Mouse (Mus musculus) stomach, postnatal 0 days (tissue): ENCODE results near the gene Plekha7. TPM values are rescaled to one million over a fixed set of nuclear protein-coding genes. Genes with fewer than 3 reads are reported as not detected.

ENCODE experiments used
- ATAC-seq: fragments of 200-750 bp; cut with Nextera tagmentation; 2 replicates; pipeline ENCODE4 v1.8.0; 2017; ENCODE audit not compliant: low FRiP score, low TSS enrichment
- DNase-seq: peaks from one replicate; pipeline ENCODE4 v3.0.0-alpha.2; 2016; ENCODE audit warnings: low spot score
- H3K27ac ChIP-seq: fragments of 300-500 bp; sonication (generic); replicated peaks from 2 replicates; pipeline ENCODE4 v1.5.1; 2014; ENCODE audit warnings: mild to moderate bottlenecking, control low read depth
- H3K27me3 ChIP-seq: fragments of 300-500 bp; sonication (generic); 2 replicates; pipeline ENCODE4 v1.6.1; 2014; ENCODE audit warnings: low read length; ENCODE audit not compliant: control insufficient read depth, insufficient read depth
- H3K36me3 ChIP-seq: fragments of 300-500 bp; sonication (generic); 2 replicates; pipeline ENCODE4 v1.6.1; 2014; ENCODE audit warnings: low read length, mixed read lengths; ENCODE audit not compliant: control insufficient read depth, insufficient read depth
- H3K4me1 ChIP-seq: fragments of 300-500 bp; sonication (generic); replicated peaks from 2 replicates; pipeline ENCODE4 v1.6.1; 2014; ENCODE audit warnings: antibody characterized with exemption; ENCODE audit not compliant: control insufficient read depth, insufficient read depth
- H3K4me2 ChIP-seq: fragments of 300-500 bp; sonication (generic); replicated peaks from 2 replicates; pipeline ENCODE4 v1.6.1; 2014; ENCODE audit warnings: low read depth, mild to moderate bottlenecking, control low read depth, moderate library complexity
- H3K4me3 ChIP-seq: fragments of 300-500 bp; sonication (generic); 2 replicates; pipeline ENCODE4 v1.5.1; 2014; ENCODE audit warnings: low read depth, low read length, control low read depth
- H3K9ac ChIP-seq: fragments of 300-500 bp; sonication (generic); 2 replicates; pipeline ENCODE4 v1.6.1; 2014; ENCODE audit warnings: mild to moderate bottlenecking, low read length, control low read depth, mixed read lengths
- H3K9me3 ChIP-seq: fragments of 300-500 bp; sonication (generic); 2 replicates; pipeline ENCODE4 v1.6.1; 2016; ENCODE audit warnings: low read length; ENCODE audit not compliant: control insufficient read depth
- CTCF ChIP-seq: IDR thresholded peaks from 2 replicates; pipeline ENCODE4 v1.5.1; 2016; ENCODE audit warnings: antibody characterized with exemption, low read depth, mild to moderate bottlenecking, moderate library complexity
- EP300 ChIP-seq: optimal IDR thresholded peaks from 2 replicates; pipeline ENCODE3; 2016; ENCODE audit warnings: antibody characterized with exemption
- WGBS: fragments of 180-500 bp; shearing (Covaris S2); extraction: QIAGEN DNeasy Blood & Tissue Kit; methylation state at CpG from one replicate; pipeline ENCODE4 v1.1.7; 2014; 5-methylcytosine and 5-hydroxymethylcytosine counted together
- polyA plus RNA-seq: library from polyadenylated mRNA; unstranded; fragments of >200 nt; fragmentation: Nextera tagmentation; extraction: Ambion mirVana; gene quantifications from 2 replicates; pipeline ENCODE4 v1.2.1, GENCODE M21; 2015

The Plekha7 gene
- polyA plus RNA-seq, 1 experiment from 2014 or later, result 10.1 TPM

DNA sequence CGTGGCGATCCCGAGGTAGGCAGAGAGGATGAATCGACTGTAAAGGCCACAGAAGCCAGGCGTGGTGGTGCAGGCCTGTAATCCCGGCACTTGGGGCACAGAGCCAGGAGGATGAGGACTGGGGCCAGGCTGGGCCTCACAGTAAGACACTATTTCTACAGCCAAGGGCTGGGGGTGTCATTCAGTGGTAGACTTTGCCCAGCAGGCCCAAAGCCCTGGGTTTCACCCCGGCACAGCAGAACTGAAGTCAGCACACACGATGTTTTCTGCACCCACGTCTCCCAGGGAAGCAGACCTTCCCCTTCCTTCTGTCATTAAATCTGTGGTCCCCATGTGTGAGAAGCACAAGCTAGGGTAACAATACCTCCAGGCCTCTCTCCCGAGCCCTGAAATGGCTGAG, 9.8 kb downstream of the Plekha7 start:
- Histone ChIP-seq H3K9me3 (no peaks in the 10 kb centered on the region), H3K27ac (no peak overlapping the region), H3K36me3 (no peaks in the 10 kb centered on the region), H3K4me3 (no peak overlapping the region), H3K4me2 (no peak overlapping the region), H3K4me1 (no peaks in the 10 kb centered on the region), H3K9ac (no peak overlapping the region), H3K27me3 (no peaks in the 10 kb centered on the region)
- ATAC-seq (no peak), DNase-seq (no peak)
- TF ChIP-seq CTCF, result no peak
- TF ChIP-seq EP300, result no peak
- 50% methylated on average over 10 of the region's 10 CpGs for WGBS

DNA sequence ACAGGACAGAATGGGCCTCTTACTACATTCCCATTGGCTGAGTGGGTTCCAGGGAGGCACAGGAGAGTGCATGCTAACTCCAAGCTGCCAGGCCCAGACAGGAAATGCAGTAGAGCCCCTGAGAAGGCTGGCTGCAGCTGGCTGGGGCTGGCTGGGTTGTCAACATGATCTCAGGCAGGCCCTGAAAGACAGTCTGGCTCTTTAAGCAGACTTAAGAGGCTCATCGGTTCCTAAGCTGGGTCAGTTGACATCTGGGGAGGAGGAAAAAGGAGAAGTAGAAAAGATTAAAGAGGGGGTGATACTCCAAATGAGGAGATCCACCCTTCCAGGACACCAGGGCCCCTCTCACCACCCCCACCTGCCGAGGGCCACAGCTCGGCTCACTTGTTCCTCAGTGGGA, 13.2 kb downstream of the Plekha7 start:
- Histone ChIP-seq H3K4me2 (no peak overlapping the region), H3K27ac (no peak overlapping the region), H3K4me3 (no peak overlapping the region), H3K27me3 (no peaks in the 10 kb centered on the region), H3K4me1 (no peaks in the 10 kb centered on the region), H3K36me3 (no peaks in the 10 kb centered on the region), H3K9ac (0 out of 2 replicates have a peak overlapping the region, but pooled peaks have one; percentile 23), H3K9me3 (no peaks in the 10 kb centered on the region)
- no peak for TF ChIP-seq CTCF
- no peak for TF ChIP-seq EP300
- 62% methylated on average over 3 of the region's 3 CpGs for WGBS
- ATAC-seq (0 out of 2 replicates have a peak, but pooled peaks have one; percentile 37), DNase-seq (no peak)

DNA sequence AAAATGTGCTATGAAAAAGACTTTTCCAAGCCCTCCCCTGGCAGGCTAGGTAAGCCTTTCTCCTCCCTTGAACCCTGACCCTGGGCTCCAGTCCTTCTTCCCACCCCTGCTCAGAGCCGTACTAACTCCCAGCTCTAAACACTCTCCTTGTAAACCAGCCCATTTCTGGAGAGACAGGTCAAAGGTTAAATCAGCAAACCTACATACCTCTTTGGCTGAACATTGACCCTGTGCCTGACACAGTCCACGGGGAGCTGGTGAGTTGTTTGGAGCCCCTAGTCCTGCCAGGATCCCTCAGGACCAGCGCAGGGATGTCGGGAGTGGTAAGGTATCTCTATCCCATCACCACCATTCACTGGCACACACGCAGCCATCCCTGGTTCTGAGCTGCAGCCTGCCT, 15.8 kb downstream of the Plekha7 start:
- no peak overlapping the region for H3K27ac ChIP-seq
- H3K27me3 ChIP-seq, result no peaks in the 10 kb centered on the region
- H3K4me3 ChIP-seq, result no peak overlapping the region
- no peak overlapping the region for H3K4me2 ChIP-seq
- H3K36me3 ChIP-seq, result no peaks in the 10 kb centered on the region
- ATAC-seq (no peak), DNase-seq (no peak)
- no peak overlapping the region for H3K9ac ChIP-seq
- H3K9me3 ChIP-seq, result no peaks in the 10 kb centered on the region
- WGBS, result 41% methylated on average over 5 of the region's 5 CpGs
- TF ChIP-seq CTCF, result no peak
- TF ChIP-seq EP300, result no peak
- 0 out of 2 replicates have a peak, but pooled peaks cover 2% of the 10 kb centered on the region for H3K4me1 ChIP-seq

DNA sequence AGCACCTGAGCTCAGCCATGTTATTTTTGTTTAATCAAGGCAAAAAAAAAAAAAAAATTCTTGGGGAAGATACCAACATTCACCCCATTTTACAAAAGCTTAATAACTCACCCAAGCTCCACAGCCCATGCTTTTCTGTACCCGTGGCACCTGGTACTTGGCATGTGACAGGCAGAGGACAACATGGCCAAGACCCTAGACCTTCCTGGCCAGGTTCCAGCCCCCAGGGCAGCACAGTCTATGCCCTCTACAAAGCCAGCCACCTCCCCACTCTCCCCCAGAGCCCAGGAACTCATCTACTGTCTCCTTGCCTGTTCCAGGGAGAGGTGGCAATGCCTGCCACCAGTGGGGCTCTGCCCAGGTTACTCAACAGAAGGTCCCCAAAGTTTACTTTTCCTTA, 17.6 kb downstream of the Plekha7 start:
- Histone ChIP-seq H3K4me2 (no peak overlapping the region), H3K36me3 (no peaks in the 10 kb centered on the region), H3K4me3 (no peak overlapping the region), H3K27me3 (no peaks in the 10 kb centered on the region), H3K9me3 (no peaks in the 10 kb centered on the region), H3K27ac (peak overlapping the region; percentile 35; the same call in 1 of the 2 replicates), H3K9ac (no peak overlapping the region), H3K4me1 (peaks cover 2% of the 10 kb centered on the region; the same call in 1 of the 2 replicates)
- TF ChIP-seq EP300 (no peak), CTCF (no peak)
- 65% methylated on average over 1 of the region's 1 CpGs for WGBS
- ATAC-seq (no peak), DNase-seq (no peak)

DNA sequence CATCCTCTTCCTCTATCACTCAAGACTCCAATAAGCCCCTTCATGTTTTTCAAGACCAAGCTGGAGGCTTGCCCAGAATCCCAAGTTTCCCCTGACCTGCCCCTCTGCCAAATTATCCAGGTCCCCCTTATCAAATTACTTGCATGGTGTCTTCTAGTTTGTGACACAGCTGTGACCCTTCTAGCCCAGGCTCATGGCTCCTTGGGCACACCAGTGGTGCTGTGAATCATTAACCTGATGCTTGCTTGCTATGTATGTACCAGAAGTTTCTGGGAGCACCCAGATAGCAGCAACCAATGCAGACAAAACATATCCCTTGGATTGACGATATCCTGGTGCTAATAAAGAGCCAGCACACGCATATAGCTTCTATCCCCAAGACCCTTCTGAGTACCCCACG, 19.2 kb downstream of the Plekha7 start:
- no peaks in the 10 kb centered on the region for H3K27me3 ChIP-seq
- H3K4me2 ChIP-seq, result no peak overlapping the region
- peaks cover 2% of the 10 kb centered on the region; the same call in 1 of the 2 replicates for H3K4me1 ChIP-seq

DNA sequence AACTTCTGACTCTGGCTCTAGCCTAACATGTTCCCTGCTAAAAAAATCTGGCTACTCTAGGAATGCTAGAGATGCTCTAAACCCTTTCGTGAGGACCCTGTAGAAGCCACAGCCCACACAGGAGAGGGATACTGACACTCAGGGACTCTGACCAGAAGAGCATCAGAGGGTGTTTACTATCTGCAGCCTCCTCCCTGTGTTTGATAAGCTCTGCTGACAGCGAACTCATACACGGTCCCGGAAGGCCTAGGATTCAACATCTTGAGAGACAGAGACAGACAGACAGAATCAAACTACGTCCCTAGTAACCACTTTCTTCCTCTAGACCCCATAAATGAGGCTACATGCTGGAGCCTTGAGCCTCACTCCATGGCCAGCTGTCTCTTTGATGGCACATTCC, 20.2 kb downstream of the Plekha7 start:
- peaks cover 2% of the 10 kb centered on the region; the same call in 1 of the 2 replicates for H3K4me1 ChIP-seq
- no peak overlapping the region for H3K4me3 ChIP-seq
- TF ChIP-seq EP300, result no peak
- TF ChIP-seq CTCF, result no peak
- H3K36me3 ChIP-seq, result no peaks in the 10 kb centered on the region
- peak overlapping the region; percentile 74 for H3K27ac ChIP-seq
- ATAC-seq, result no peak
- DNase-seq, result no peak
- no peaks in the 10 kb centered on the region for H3K27me3 ChIP-seq
- H3K9ac ChIP-seq, result no peak overlapping the region
- no peaks in the 10 kb centered on the region for H3K9me3 ChIP-seq
- 62% methylated on average over 5 of the region's 5 CpGs for WGBS
- no peak overlapping the region for H3K4me2 ChIP-seq

More for the DNA sequence above, 19.2 kb downstream of the Plekha7 start:
- no peak for ATAC-seq
- 58% methylated on average over 3 of the region's 3 CpGs for WGBS
- H3K4me3 ChIP-seq, result no peak overlapping the region
- TF ChIP-seq EP300 (no peak), CTCF (no peak)
- no peak overlapping the region for H3K9ac ChIP-seq
- no peaks in the 10 kb centered on the region for H3K9me3 ChIP-seq
- peak; percentile 58 for DNase-seq
- H3K27ac ChIP-seq, result peak overlapping the region; percentile 74; the same call in 1 of the 2 replicates
- no peaks in the 10 kb centered on the region for H3K36me3 ChIP-seq
